Mouse (Mus musculus): ENCODE data around the gene Cntnap5a. TPM values are rescaled to one million over a fixed set of nuclear protein-coding genes. Genes with fewer than 3 reads are reported as not detected.

The Cntnap5a gene
- polyA plus RNA-seq, 1 experiment from 2014 or later = not detected

GRCm38 (mm10) chr1:116367572-116367971, 683.0 kb downstream of the Cntnap5a start:
- Histone ChIP-seq H3K4me1 (ENCODE audit: insufficient read depth, low read depth, low read length) (no peaks in the 10 kb centered on the region), H3K27me3 (replicated peaks; ENCODE audit: insufficient read depth, low read length) (no peaks in the 10 kb centered on the region), H3K4me3 (ENCODE audit: low read depth, low read length) (no peak overlapping the region), H3K4me2 (replicated peaks; ENCODE audit: low read depth, low read length) (no peak overlapping the region), H3K36me3 (ENCODE audit: insufficient read depth, low read length) (no peaks in the 10 kb centered on the region), H3K27ac (ENCODE audit: low read length) (no peak overlapping the region), H3K9ac (replicated peaks; ENCODE audit: low read depth) (no peak overlapping the region), H3K9me3 (ENCODE audit: low read length) (no peaks in the 10 kb centered on the region)
- ATAC-seq (no peak), DNase-seq (ENCODE audit: low spot score) (no peak)
- WGBS = 70% methylated on average over 7 of the region's 7 CpGs
- no peak for TF ChIP-seq EP300 (IDR thresholded peaks at IDR 0.05)
- no peak for TF ChIP-seq CTCF (IDR thresholded peaks at IDR 0.05)

DNA sequence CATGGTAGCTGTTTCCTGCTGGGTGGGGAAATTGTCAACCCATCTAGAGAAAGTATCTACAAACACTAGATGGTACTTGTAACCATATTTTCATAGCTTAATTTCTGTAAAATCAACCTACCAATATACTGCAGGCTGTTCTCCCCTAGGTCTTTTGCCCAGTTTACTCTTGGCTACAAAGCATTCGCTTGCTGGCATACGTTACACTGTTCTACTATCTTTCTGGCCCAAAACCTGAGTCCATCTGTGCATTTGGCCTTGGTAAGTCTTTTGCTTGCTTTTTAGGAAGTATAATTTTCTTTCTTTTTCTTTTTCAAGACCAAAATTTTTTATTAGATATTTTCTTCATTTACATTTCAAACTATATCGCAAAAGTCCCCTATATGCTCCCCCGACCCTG, 686.3 kb downstream of the Cntnap5a start:
- no peaks in the 10 kb centered on the region for H3K9me3 ChIP-seq (ENCODE audit: low read length)
- no peak overlapping the region for H3K27ac ChIP-seq (ENCODE audit: low read length)
- no peaks in the 10 kb centered on the region for H3K36me3 ChIP-seq (ENCODE audit: insufficient read depth, low read length)
- H3K9ac ChIP-seq (replicated peaks; ENCODE audit: low read depth) = no peak overlapping the region
- no peaks in the 10 kb centered on the region for H3K27me3 ChIP-seq (replicated peaks; ENCODE audit: insufficient read depth, low read length)
- H3K4me3 ChIP-seq (ENCODE audit: low read depth, low read length) = no peak overlapping the region
- no peak for DNase-seq (ENCODE audit: low spot score)
- TF ChIP-seq EP300 (IDR thresholded peaks at IDR 0.05) (no peak), CTCF (IDR thresholded peaks at IDR 0.05) (no peak)
- H3K4me1 ChIP-seq (ENCODE audit: insufficient read depth, low read depth, low read length) = no peaks in the 10 kb centered on the region
- no peak for ATAC-seq
- H3K4me2 ChIP-seq (replicated peaks; ENCODE audit: low read depth, low read length) = no peak overlapping the region
- 94% methylated on average over 4 of the region's 4 CpGs for WGBS

GRCm38 (mm10) chr1:116373551-116373950, 689.0 kb downstream of the Cntnap5a start:
- H3K36me3 ChIP-seq (ENCODE audit: insufficient read depth, low read length) = no peaks in the 10 kb centered on the region
- no peak overlapping the region for H3K9ac ChIP-seq (replicated peaks; ENCODE audit: low read depth)
- no peaks in the 10 kb centered on the region for H3K4me1 ChIP-seq (ENCODE audit: insufficient read depth, low read depth, low read length)
- TF ChIP-seq CTCF (IDR thresholded peaks at IDR 0.05) (no peak), EP300 (IDR thresholded peaks at IDR 0.05) (no peak)
- DNase-seq (ENCODE audit: low spot score) (no peak), ATAC-seq (no peak)
- WGBS = 57% methylated on average over 1 of the region's 1 CpGs
- H3K9me3 ChIP-seq (ENCODE audit: low read length) = no peaks in the 10 kb centered on the region
- no peak overlapping the region for H3K4me3 ChIP-seq (ENCODE audit: low read depth, low read length)
- no peaks in the 10 kb centered on the region for H3K27me3 ChIP-seq (replicated peaks; ENCODE audit: insufficient read depth, low read length)
- H3K27ac ChIP-seq (ENCODE audit: low read length) = no peak overlapping the region
- no peak overlapping the region for H3K4me2 ChIP-seq (replicated peaks; ENCODE audit: low read depth, low read length)

DNA sequence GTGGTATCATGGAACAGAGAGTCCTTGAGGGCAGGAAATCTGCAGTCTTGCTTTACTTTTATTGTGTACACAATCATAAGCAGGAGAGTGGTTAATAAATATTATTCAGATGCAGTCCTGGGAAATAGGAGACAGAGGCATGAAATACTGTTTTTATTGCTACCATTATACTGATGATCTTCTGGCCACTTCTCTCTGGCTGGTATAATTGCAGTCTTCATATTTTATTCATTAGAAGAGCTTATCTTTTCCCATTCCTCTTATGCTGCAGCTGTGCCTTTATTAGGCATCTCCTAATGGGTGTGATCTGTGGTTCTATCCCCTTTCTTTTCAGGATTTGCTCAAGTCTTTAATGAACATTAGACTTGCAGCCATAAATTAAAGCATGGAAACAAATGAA, 707.8 kb downstream of the Cntnap5a start:
- ATAC-seq = no peak
- no peak overlapping the region for H3K9ac ChIP-seq (replicated peaks; ENCODE audit: low read depth)

GRCm38 (mm10) chr1:116401996-116402656, 717.6 kb downstream of the Cntnap5a start:
- Histone ChIP-seq H3K36me3 (ENCODE audit: insufficient read depth, low read length) (no peaks in the 10 kb centered on the region), H3K4me3 (ENCODE audit: low read depth, low read length) (no peak overlapping the region), H3K9ac (replicated peaks; ENCODE audit: low read depth) (no peak overlapping the region), H3K9me3 (ENCODE audit: low read length) (no peaks in the 10 kb centered on the region), H3K27me3 (replicated peaks; ENCODE audit: insufficient read depth, low read length) (no peaks in the 10 kb centered on the region), H3K4me2 (replicated peaks; ENCODE audit: low read depth, low read length) (no peak overlapping the region), H3K27ac (ENCODE audit: low read length) (no peak overlapping the region), H3K4me1 (ENCODE audit: insufficient read depth, low read depth, low read length) (no peaks in the 10 kb centered on the region)
- ATAC-seq = no peak
- no peak for DNase-seq (ENCODE audit: low spot score)
- TF ChIP-seq EP300 (IDR thresholded peaks at IDR 0.05) = no peak
- TF ChIP-seq CTCF (IDR thresholded peaks at IDR 0.05) = no peak
- WGBS = 72% methylated on average over 1 of the region's 1 CpGs

More for the DNA sequence above, 707.8 kb downstream of the Cntnap5a start:
- Histone ChIP-seq H3K9me3 (ENCODE audit: low read length) (no peaks in the 10 kb centered on the region), H3K27ac (ENCODE audit: low read length) (no peak overlapping the region), H3K4me3 (ENCODE audit: low read depth, low read length) (no peak overlapping the region), H3K27me3 (replicated peaks; ENCODE audit: insufficient read depth, low read length) (no peaks in the 10 kb centered on the region), H3K4me2 (replicated peaks; ENCODE audit: low read depth, low read length) (no peak overlapping the region), H3K36me3 (ENCODE audit: insufficient read depth, low read length) (no peaks in the 10 kb centered on the region), H3K4me1 (ENCODE audit: insufficient read depth, low read depth, low read length) (no peaks in the 10 kb centered on the region)
- DNase-seq (ENCODE audit: low spot score) = no peak
- TF ChIP-seq CTCF (IDR thresholded peaks at IDR 0.05) (no peak), EP300 (IDR thresholded peaks at IDR 0.05) (no peak)

DNA sequence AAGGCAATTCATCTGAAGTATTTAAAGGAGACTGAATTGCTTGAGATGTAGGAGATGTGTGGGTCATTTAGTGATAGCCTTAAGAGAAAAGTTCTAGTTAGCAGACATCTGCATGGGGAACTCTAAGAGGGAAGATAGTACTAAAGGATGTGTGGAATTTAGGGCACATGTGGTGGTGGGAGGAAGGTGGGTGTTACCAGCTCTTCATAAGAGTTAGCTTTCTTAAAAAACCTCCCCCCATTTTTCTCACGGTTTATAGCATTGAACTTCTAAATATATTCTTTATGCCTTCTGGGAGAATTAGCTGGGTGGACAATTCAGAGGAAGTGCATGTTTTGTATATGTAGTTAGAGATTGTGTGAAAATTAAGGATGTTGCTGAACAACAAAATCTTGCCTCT, 725.3 kb downstream of the Cntnap5a start:
- Histone ChIP-seq H3K27ac (ENCODE audit: low read length) (no peak overlapping the region), H3K4me3 (ENCODE audit: low read depth, low read length) (no peak overlapping the region), H3K27me3 (replicated peaks; ENCODE audit: insufficient read depth, low read length) (no peaks in the 10 kb centered on the region), H3K4me2 (replicated peaks; ENCODE audit: low read depth, low read length) (no peak overlapping the region), H3K36me3 (ENCODE audit: insufficient read depth, low read length) (no peaks in the 10 kb centered on the region), H3K9me3 (ENCODE audit: low read length) (no peaks in the 10 kb centered on the region), H3K9ac (replicated peaks; ENCODE audit: low read depth) (no peak overlapping the region), H3K4me1 (ENCODE audit: insufficient read depth, low read depth, low read length) (no peaks in the 10 kb centered on the region)
- TF ChIP-seq EP300 (IDR thresholded peaks at IDR 0.05) (no peak), CTCF (IDR thresholded peaks at IDR 0.05) (no peak)
- ATAC-seq = no peak
- WGBS = 86% methylated on average over 1 of the region's 1 CpGs
- no peak for DNase-seq (ENCODE audit: low spot score)

GRCm38 (mm10) chr1:116428396-116428795, 743.8 kb downstream of the Cntnap5a start:
- no peak for ATAC-seq
- no peaks in the 10 kb centered on the region for H3K4me1 ChIP-seq (ENCODE audit: insufficient read depth, low read depth, low read length)
- H3K4me3 ChIP-seq (ENCODE audit: low read depth, low read length) = no peak overlapping the region
- no peak overlapping the region for H3K27ac ChIP-seq (ENCODE audit: low read length)
- H3K4me2 ChIP-seq (replicated peaks; ENCODE audit: low read depth, low read length) = no peak overlapping the region
- DNase-seq (ENCODE audit: low spot score) = no peak
- H3K27me3 ChIP-seq (replicated peaks; ENCODE audit: insufficient read depth, low read length) = no peaks in the 10 kb centered on the region
- no peaks in the 10 kb centered on the region for H3K36me3 ChIP-seq (ENCODE audit: insufficient read depth, low read length)
- no peak overlapping the region for H3K9ac ChIP-seq (replicated peaks; ENCODE audit: low read depth)
- 61% methylated on average over 2 of the region's 2 CpGs for WGBS
- no peaks in the 10 kb centered on the region for H3K9me3 ChIP-seq (ENCODE audit: low read length)
- TF ChIP-seq CTCF (IDR thresholded peaks at IDR 0.05) = no peak
- TF ChIP-seq EP300 (IDR thresholded peaks at IDR 0.05) = no peak

All from lung, postnatal 0 days (tissue).